Mouse (Mus musculus): ENCODE data around the gene Olfr657.

The Olfr657 gene

DNA sequence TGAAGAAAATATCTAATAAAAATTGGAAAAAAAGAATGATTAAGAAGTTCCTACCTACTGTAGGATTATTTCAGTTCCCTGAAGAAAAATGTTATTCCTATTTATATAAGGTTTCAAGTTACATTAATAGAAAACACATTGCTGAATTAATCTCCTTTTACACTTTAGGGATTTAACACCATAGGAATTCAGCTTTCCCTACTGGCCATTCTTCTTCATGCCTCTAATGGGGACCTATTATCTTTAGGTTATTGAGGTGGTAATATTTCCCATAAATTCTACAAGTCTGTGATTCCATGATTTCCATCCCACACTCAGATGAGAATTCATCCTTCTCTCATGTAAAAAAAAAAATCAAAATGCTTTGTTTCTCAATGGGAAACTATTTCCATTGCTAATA is at the start of gene Olfr657:
Gene Olfr657 (plus strand): TSS at position 301 of the 400 bp plus-strand sequence.
- no peak for DNase-seq (ENCODE audit: low read depth, low spot score)

DNA sequence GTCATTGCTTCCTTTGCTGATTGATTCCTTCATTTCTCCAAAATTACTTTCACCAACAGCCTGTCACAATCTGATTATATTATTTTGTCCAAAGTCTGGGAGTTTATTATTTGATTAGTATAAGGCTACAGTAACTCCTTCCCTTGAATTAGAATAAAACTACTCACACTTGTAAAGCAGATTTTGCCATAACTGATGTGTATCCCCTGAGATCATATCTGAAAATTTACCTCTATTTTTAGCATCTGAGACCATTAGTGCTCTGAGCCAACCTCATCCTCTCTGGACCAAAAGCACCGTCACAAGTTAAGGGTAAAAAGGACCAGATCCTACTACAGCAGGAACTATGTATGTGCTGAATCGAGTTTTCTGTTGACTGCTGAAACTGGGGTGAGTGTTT is 47.6 kb upstream of the Olfr657 start, which contains the start of gene Olfr653:
Gene Olfr653 (plus strand): TSS at position 301 of the 400 bp plus-strand sequence.
- no peak for DNase-seq (ENCODE audit: low read depth, low spot score)

DNA sequence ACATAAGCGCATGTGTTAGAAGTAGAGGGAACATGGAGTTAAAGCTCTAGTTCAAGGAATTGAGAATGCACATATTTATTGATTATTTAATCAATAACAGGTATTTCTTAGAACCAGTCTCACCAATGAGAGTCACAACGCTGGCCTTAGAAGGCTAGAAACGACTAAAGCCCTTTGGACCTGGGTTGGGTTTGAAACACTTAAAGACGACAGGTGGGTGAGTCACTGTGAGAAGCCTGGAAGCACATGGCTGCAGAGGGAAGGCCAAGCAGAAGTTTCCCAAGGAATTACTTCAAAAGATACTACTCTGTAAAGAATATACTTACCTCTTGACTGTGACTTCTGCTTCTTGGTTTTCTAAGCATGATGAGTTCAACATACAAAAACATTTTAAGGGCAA is 43.7 kb upstream of the Olfr657 start:
- no peak for DNase-seq (ENCODE audit: low read depth, low spot score)

DNA sequence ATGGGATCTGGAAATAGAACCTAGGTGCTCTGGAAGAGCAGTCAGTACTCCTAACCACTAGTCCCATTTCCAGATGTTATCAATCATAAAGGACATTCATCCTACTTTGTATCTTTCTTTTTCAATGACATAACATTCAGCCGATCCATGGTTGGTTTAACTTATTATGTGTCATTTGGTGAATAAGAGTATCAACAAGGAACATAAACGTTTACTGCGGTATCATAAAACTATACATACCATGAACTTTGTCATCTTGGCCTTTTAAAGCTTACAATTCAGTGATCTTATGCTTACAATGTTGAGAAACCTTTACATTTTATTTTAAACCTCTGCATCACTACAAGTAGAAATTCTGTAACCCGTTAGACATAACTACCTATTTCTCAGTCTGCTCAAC is 43.2 kb upstream of the Olfr657 start:
- DNase-seq (ENCODE audit: low read depth, low spot score) = no peak

DNA sequence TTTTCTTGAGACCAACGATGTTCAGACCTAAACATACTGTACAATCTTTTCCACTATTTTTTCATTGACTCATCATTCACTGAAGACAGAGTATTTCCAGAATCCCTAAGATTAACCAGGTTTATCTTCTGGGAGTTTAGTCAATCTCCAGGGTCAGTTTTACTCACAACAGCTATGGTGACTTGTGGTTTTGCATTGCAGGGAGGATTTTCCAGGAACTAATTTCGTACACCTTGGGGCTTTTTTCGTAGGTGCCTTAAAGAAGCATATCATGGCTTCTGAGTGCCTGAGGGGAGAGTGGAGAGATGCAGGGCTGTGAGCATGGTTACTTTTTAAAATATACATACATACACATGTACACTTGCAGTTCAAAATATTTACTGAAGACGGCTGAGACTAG is 37.9 kb upstream of the Olfr657 start, which contains the start of gene Olfr654:
Gene Olfr654 (plus strand): TSS at position 301 of the 400 bp plus-strand sequence.
- no peak for DNase-seq (ENCODE audit: low read depth, low spot score)

DNA sequence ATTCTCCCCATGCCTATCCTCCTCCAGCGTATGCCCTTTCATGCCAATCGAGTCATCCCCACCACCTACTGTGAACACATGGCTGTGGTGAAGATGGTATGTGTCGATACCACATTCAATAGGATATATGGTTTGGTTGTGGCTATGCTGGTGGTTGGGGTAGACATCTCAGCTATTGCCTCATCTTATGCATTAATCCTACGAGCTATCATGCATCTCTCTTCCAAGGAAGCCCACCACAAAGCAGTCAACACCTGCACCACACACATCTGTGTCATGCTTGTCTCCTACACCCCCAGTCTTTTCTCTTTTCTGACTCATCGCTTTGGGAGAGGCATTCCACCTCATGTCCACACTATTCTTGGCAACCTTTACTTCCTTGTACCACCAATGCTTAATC is 36.3 kb upstream of the Olfr657 start:
- peak; percentile 84 for DNase-seq (ENCODE audit: low read depth, low spot score)

DNA sequence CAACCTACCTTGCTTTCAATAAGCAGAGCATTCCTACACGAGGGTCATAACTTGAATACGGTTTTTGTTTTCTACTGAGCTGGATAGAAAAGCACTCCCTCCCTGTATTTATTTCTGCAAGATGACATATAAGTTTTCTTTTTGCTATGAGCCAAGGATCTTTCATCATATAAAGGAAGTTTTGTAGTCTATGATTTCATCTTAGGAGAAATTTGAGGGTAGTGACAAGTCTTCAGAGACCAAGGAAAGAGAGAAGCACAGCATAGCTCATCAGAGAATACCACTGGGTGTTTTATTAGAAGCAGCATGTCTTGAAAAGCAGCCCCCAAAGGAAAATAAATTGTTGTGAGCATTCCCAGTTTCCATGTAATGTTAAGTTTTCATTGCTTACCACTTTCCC is 22.9 kb upstream of the Olfr657 start, which contains the start of gene Olfr655:
Gene Olfr655 (minus strand): TSS at position 101 of the 400 bp plus-strand sequence.
- DNase-seq (ENCODE audit: low read depth, low spot score) = no peak

DNA sequence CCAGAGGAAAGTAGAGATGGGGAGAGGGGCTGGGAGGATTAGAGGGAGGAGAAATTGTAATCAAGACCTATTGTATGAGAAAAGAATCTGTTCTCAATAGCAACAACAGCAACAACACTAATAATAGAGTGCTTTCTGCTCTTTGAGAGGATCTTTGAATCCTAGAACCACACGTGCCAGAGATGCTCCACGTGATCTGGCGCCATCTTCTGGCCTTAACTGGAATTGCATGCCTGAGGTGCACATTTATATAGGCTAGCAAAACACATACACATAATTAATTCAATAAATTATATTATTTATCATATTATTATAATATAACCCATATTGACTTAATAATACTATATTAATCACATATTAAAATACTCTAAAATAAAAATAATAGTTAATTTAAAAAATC is 21.4 kb upstream of the Olfr657 start:
- DNase-seq (ENCODE audit: low read depth, low spot score) = peak; percentile 44

DNA sequence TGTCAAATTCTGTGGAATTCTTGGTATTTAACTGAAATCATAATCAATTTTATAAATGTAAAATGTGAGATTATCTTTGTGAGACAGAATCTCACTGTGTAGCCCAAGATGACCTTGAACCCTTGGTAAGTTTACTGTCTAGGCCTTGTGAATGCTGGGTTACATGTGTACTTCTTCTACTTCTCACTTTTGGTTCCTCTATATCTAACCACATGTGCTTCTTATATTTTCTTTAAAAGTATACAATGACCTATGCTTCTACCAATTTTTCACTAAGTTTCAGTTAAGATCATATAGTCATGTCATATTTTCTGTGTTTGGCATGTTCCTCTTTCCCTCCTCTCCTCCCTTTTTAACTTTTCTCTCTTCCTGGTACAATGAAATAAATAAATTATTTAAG is 19.9 kb upstream of the Olfr657 start:
- no peak for DNase-seq (ENCODE audit: low read depth, low spot score)

DNA sequence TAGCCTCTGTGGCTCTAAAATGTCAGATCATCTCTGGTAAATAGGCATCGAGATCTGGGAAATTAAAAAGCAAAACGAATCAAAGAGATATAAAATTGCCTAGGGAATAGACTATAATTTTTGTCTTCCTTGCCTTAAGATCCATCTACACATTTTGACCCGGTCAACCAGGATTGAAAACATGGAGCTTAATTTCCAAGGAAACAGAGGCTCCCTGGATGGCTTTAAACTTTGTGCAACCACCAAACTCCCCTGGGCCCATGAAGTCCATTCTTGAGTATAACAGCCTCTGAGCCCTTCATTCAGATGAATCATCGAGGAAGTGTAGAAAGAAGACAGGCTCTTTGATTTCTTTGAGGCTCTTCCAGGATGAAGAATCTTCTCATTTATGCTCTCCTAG is 10.9 kb upstream of the Olfr657 start, which contains the start of gene Olfr656:
Gene Olfr656 (plus strand): TSS at position 301 of the 400 bp plus-strand sequence.
- DNase-seq (ENCODE audit: low read depth, low spot score) = peak; percentile 40

DNA sequence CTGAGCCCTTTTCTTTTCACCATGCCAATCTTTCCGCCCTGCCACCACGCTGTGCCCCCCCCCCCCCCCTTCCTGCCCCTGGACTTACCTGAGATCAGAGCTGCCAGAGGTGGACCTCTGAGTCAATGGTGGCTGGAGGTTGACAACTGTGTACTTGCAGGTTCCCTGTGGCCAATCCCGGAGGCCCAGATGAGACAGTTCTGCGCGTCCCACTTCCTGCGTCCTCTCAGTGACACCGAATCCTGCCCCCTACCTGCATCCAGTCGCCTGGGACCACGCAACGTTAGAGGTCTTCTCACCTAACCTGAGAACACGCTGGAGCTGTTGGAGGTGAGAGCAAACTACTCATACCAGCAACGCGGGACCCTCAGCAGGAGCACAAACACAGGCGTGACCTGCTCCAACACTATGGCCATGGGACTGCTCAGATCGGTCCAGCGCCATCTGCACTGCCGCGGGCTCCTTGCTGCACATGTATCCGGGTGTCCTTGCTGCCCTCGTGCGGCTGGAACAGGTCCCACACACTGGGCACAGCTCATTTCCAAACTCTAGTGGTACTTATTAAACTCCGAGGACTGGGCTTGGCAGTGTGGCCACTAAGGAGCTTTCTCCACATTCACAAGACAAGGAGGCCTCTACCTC is 22.4 kb downstream of the Olfr657 start, which contains the start of gene Olfr658:
Gene Olfr658 (minus strand): TSS at position 465 of the 642 bp plus-strand sequence.
- no peak for DNase-seq (ENCODE audit: low read depth, low spot score)

DNA sequence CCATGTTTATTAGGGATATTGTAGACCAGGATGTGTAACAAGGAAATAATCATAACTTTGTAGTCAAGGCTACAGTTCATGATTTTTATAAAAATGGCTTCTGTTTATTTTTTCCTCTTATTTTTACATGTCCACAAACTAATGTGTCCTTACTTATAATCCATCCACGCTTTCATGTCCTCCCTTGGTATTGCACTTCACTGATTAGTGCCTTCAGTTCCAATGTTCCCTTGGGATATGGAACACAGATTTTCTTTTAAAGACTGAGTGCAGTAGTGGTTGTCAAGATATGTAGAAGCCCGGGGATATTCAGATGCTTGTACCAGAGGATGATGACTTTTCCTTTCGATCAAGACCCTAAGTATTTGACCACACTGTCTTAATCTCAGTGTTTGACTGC is 41.9 kb downstream of the Olfr657 start, which contains the start of gene Olfr659:
Gene Olfr659 (plus strand): TSS at position 301 of the 400 bp plus-strand sequence.
- no peak for DNase-seq (ENCODE audit: low read depth, low spot score)

DNA sequence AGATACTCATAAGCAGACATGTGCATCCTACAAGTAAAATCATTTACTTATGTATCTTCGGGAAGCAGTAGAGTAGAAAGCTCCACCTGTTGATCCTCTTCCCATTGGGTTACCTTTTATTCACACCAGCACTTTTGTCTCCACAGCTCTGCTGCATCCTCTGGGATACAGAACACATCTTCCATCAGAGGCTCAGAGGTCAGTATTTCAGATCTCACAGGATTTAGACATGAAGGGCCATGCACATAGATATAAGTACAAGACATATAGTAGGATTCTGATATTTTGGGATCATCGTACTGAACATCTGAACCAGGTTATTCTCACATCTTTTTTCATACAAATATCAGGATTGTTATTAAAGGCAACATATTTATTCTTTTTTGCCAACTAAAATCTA is 61.6 kb downstream of the Olfr657 start, which contains the start of gene Olfr661:
Gene Olfr661 (plus strand): TSS at position 301 of the 400 bp plus-strand sequence.
- DNase-seq (ENCODE audit: low read depth, low spot score) = no peak
